Mouse (Mus musculus) C2C12 (cell line): ENCODE results near the gene Vamp5. TPM values are rescaled to one million over a fixed set of nuclear protein-coding genes. Genes with fewer than 3 reads are reported as not detected.

Experiments used
- H3K27me3 ChIP-seq: one replicate; pipeline ENCODE4 v1.6.1; 2011; ENCODE audit not compliant: control insufficient read depth, insufficient read depth, insufficient read length
- H3K36me3 ChIP-seq: one replicate; pipeline ENCODE4 v1.6.1; 2011; ENCODE audit not compliant: control insufficient read depth, insufficient read depth
- H3K4me3 ChIP-seq: one replicate; pipeline ENCODE4 v1.5.1; 2011; ENCODE audit warnings: mild to moderate bottlenecking, control low read depth; ENCODE audit not compliant: poor library complexity, insufficient read depth, severe bottlenecking
- H3K79me2 ChIP-seq: one replicate; pipeline ENCODE4 v1.6.1; 2011; ENCODE audit not compliant: control insufficient read depth, insufficient read depth
- H3K79me3 ChIP-seq: one replicate; pipeline ENCODE4 v1.6.1; 2011; ENCODE audit warnings: low read depth, control low read depth
- H3ac ChIP-seq: one replicate; pipeline ENCODE3; 2011; ENCODE audit warnings: low read depth; ENCODE audit not compliant: control insufficient read depth, insufficient read length
- CEBPB ChIP-seq: IDR thresholded peaks from one replicate; pipeline ENCODE4 v1.6.1; 2011; ENCODE audit warnings: low read depth, mild to moderate bottlenecking, control low read depth, moderate library complexity
- CTCF ChIP-seq: IDR thresholded peaks from one replicate; pipeline ENCODE4 v1.5.1; 2011; ENCODE audit not compliant: control insufficient read depth, insufficient read depth, insufficient read length
- FOSL1 ChIP-seq: IDR thresholded peaks from one replicate; pipeline ENCODE4 v1.8.0; 2011; ENCODE audit warnings: mild to moderate bottlenecking, low read length; ENCODE audit not compliant: poor library complexity, insufficient read depth, severe bottlenecking
- MAX ChIP-seq: IDR thresholded peaks from one replicate; pipeline ENCODE4 v1.6.1; 2011; ENCODE audit warnings: mild to moderate bottlenecking, control low read depth
- MYOD1 ChIP-seq: IDR thresholded peaks from one replicate; pipeline ENCODE4 v1.6.1; 2011; ENCODE audit warnings: low read depth; ENCODE audit not compliant: control insufficient read depth, insufficient read length
- MYOG ChIP-seq: IDR thresholded peaks from one replicate; pipeline ENCODE4 v1.6.1; 2011; ENCODE audit not compliant: control insufficient read depth, insufficient read length; ENCODE audit errors: extremely low read depth
- USF1 ChIP-seq: IDR thresholded peaks from one replicate; pipeline ENCODE4 v1.6.1; 2011; ENCODE audit warnings: low read depth, mild to moderate bottlenecking, control low read depth, moderate library complexity
- polyA plus RNA-seq: library from polyadenylated mRNA; unstranded; fragments of >200 nt; fragmentation: generic; extraction: Trizol; gene quantifications from one replicate; pipeline ENCODE4 v1.2.1, GENCODE M21; 2012; ENCODE audit warnings: missing spikeins

Vamp5 gene
- polyA plus RNA-seq, 1 experiment, result 91.3 TPM

- Histone ChIP-seq H3K36me3 (peaks cover 47% of the 10 kb centered on the region), H3K79me2 (peaks cover 19% of the 10 kb centered on the region), H3ac (no peak overlapping the region), H3K4me3 (no peak overlapping the region), H3K79me3 (peaks cover 7% of the 10 kb centered on the region), H3K27me3 (no peaks in the 10 kb centered on the region)
- TF ChIP-seq FOSL1 (no peak), CEBPB (no peak), MYOD1 (no peak), USF1 (no peak), CTCF (no peak), MAX (no peak), MYOG (no peak)
These were observed 39.5 kb upstream of the Vamp5 start for GRCm38 (mm10) chr6:72419806-72420205.

- Histone ChIP-seq H3ac (no peak overlapping the region), H3K36me3 (peaks cover 32% of the 10 kb centered on the region), H3K27me3 (no peaks in the 10 kb centered on the region), H3K79me3 (peaks cover 7% of the 10 kb centered on the region), H3K79me2 (peaks cover 27% of the 10 kb centered on the region), H3K4me3 (no peak overlapping the region)
- TF ChIP-seq MYOG, result no peak
- TF ChIP-seq MAX, result no peak
- TF ChIP-seq CTCF, result no peak
- no peak for TF ChIP-seq MYOD1
- TF ChIP-seq CEBPB, result no peak
- no peak for TF ChIP-seq USF1
- no peak for TF ChIP-seq FOSL1
These were observed 38.0 kb upstream of the Vamp5 start for GRCm38 (mm10) chr6:72418279-72418678.

- H3K27me3 ChIP-seq, result no peaks in the 10 kb centered on the region
- TF ChIP-seq MYOD1 (no peak), MYOG (no peak), FOSL1 (no peak), USF1 (no peak), CEBPB (no peak)
- H3ac ChIP-seq, result no peak overlapping the region
- H3K79me2 ChIP-seq, result peaks cover 27% of the 10 kb centered on the region
- peaks cover 20% of the 10 kb centered on the region for H3K36me3 ChIP-seq
- no peak overlapping the region for H3K4me3 ChIP-seq
- H3K79me3 ChIP-seq, result peaks cover 7% of the 10 kb centered on the region
These were observed 35.9 kb upstream of the Vamp5 start for GRCm38 (mm10) chr6:72415964-72416772.

GRCm38 (mm10) chr6:72415181-72415580 lies 34.9 kb upstream of the Vamp5 start:
- H3K36me3 ChIP-seq, result peaks cover 13% of the 10 kb centered on the region
- TF ChIP-seq USF1 (no peak), MYOD1 (no peak), CEBPB (no peak), MAX (no peak), CTCF (no peak), MYOG (no peak), FOSL1 (no peak)
- H3K79me2 ChIP-seq, result peaks cover 27% of the 10 kb centered on the region
- H3ac ChIP-seq, result no peak overlapping the region
- no peak overlapping the region for H3K4me3 ChIP-seq
- H3K27me3 ChIP-seq, result no peaks in the 10 kb centered on the region
- H3K79me3 ChIP-seq, result peaks cover 7% of the 10 kb centered on the region

- peak within 1 kb of the TSS; percentile 79 for H3ac ChIP-seq
These were observed 33.9 kb upstream of the Vamp5 start, which contains the start of gene Ggcx for GRCm38 (mm10) chr6:72414076-72414756. Ggcx (plus strand) TSS chr6:72414308.

More at GRCm38 (mm10) chr6:72414076-72414756, 33.9 kb upstream of the Vamp5 start, which contains the start of gene Ggcx:
- Histone ChIP-seq H3K4me3 (peak within 1 kb of the TSS; percentile 76), H3K36me3 (peaks cover 5% of the 10 kb centered on the region), H3K27me3 (no peaks in the 10 kb centered on the region), H3K79me3 (peaks cover 7% of the 10 kb centered on the region), H3K79me2 (peaks cover 27% of the 10 kb centered on the region)
- TF ChIP-seq CTCF (no peak), MAX (no peak), FOSL1 (no peak), USF1 (no peak), MYOD1 (no peak), MYOG (no peak), CEBPB (no peak)
